Mouse (Mus musculus): ENCODE results near the gene Zfp367. TPM values are rescaled to one million over a fixed set of nuclear protein-coding genes. Genes with fewer than 3 reads are reported as not detected.

Zfp367 gene
- total RNA-seq, 4 experiments from 2014 or later, result 13.6 to 22.2 (median 15.2) TPM

GRCm38 (mm10) chr13:64154651-64155050 is 1.6 kb upstream of the Zfp367 start:
- DNase-seq (ENCODE audit: low spot score in 2 of 2), result no peak

GRCm38 (mm10) chr13:64153751-64154267 is 807 bp upstream of the Zfp367 start:
- no peak for DNase-seq (ENCODE audit: low spot score in 2 of 2)

- DNase-seq (ENCODE audit: low spot score in 2 of 2), result peak in 1 of 2 experiments; percentile 14
These were observed 325 bp downstream of the Zfp367 start for GRCm38 (mm10) chr13:64152671-64153082.

GRCm38 (mm10) chr13:64152241-64152669 is 747 bp downstream of the Zfp367 start:
- DNase-seq (ENCODE audit: low spot score in 2 of 2), result peak; percentile 59 to 60

GRCm38 (mm10) chr13:64150121-64150520 is 2.9 kb downstream of the Zfp367 start:
- DNase-seq (ENCODE audit: low spot score in 2 of 2), result no peak

GRCm38 (mm10) chr13:64129616-64130375 is 23.2 kb downstream of the Zfp367 start:
- DNase-seq (ENCODE audit: low spot score in 2 of 2), result peak in 1 of 2 experiments; percentile 13

- no peak for DNase-seq (ENCODE audit: low spot score in 2 of 2)
These were observed 24.0 kb downstream of the Zfp367 start, which contains the start of gene Slc35d2 for GRCm38 (mm10) chr13:64128858-64129615. Slc35d2 (minus strand) TSS chr13:64129368.

GRCm38 (mm10) chr13:64126316-64126715 is 26.7 kb downstream of the Zfp367 start:
- DNase-seq (ENCODE audit: low spot score in 2 of 2), result no peak

GRCm38 (mm10) chr13:64124886-64125285 is 28.1 kb downstream of the Zfp367 start:
- DNase-seq (ENCODE audit: low spot score in 2 of 2), result no peak

GRCm38 (mm10) chr13:64123491-64124188 is 29.4 kb downstream of the Zfp367 start:
- no peak for DNase-seq (ENCODE audit: low spot score in 2 of 2)

GRCm38 (mm10) chr13:64120760-64121159 is 32.2 kb downstream of the Zfp367 start:
- no peak for DNase-seq (ENCODE audit: low spot score in 2 of 2)

GRCm38 (mm10) chr13:64117442-64117841 is 35.6 kb downstream of the Zfp367 start:
- DNase-seq (ENCODE audit: low spot score in 2 of 2), result no peak

- DNase-seq (ENCODE audit: low spot score in 2 of 2), result no peak
These were observed 42.6 kb downstream of the Zfp367 start for GRCm38 (mm10) chr13:64110421-64110820.

- no peak for DNase-seq (ENCODE audit: low spot score in 2 of 2)
These were observed 44.6 kb downstream of the Zfp367 start for GRCm38 (mm10) chr13:64108381-64108850.

GRCm38 (mm10) chr13:64107535-64107934 is 45.5 kb downstream of the Zfp367 start:
- no peak for DNase-seq (ENCODE audit: low spot score in 2 of 2)

- DNase-seq (ENCODE audit: low spot score in 2 of 2), result no peak
These were observed 45.9 kb downstream of the Zfp367 start for GRCm38 (mm10) chr13:64107105-64107504.

GRCm38 (mm10) chr13:64105690-64106089 is 47.3 kb downstream of the Zfp367 start:
- DNase-seq (ENCODE audit: low spot score in 2 of 2), result no peak

GRCm38 (mm10) chr13:64100186-64100585 is 52.8 kb downstream of the Zfp367 start:
- DNase-seq (ENCODE audit: low spot score in 2 of 2), result peak in 1 of 2 experiments; percentile 20

- no peak for DNase-seq (ENCODE audit: low spot score in 2 of 2)
These were observed 54.0 kb downstream of the Zfp367 start for GRCm38 (mm10) chr13:64098992-64099391.

- DNase-seq (ENCODE audit: low spot score in 2 of 2), result peak in 1 of 2 experiments; percentile 68
These were observed 59.7 kb downstream of the Zfp367 start for GRCm38 (mm10) chr13:64093341-64093740.

- DNase-seq (ENCODE audit: low spot score in 2 of 2), result no peak
These were observed 60.2 kb downstream of the Zfp367 start for GRCm38 (mm10) chr13:64092752-64093151.
